Mouse (Mus musculus) limb, embryonic 12.5 days (tissue): ENCODE measurements around the gene Cux2. TPM values are rescaled to one million over a fixed set of nuclear protein-coding genes. Genes with fewer than 3 reads are reported as not detected.

Experiments used
- ATAC-seq: fragments of 200-750 bp; cut with Nextera tagmentation; 2 replicates; pipeline ENCODE4 v1.8.0; 2017; ENCODE audit warnings: low read depth, moderate TSS enrichment; ENCODE audit not compliant: insufficient number of reproducible peaks, insufficient read depth, low FRiP score, low TSS enrichment
- H3K27ac ChIP-seq: fragments of 300-500 bp; sonication (generic); 2 replicates; pipeline ENCODE4 v1.5.1; 2016; ENCODE audit warnings: mild to moderate bottlenecking, moderate library complexity
- H3K27me3 ChIP-seq: fragments of 300-500 bp; sonication (generic); 2 replicates; pipeline ENCODE4 v1.6.1; 2016; ENCODE audit warnings: mild to moderate bottlenecking, moderate library complexity
- H3K36me3 ChIP-seq: fragments of 300-500 bp; sonication (generic); 2 replicates; pipeline ENCODE4 v1.6.1; 2016; ENCODE audit warnings: mild to moderate bottlenecking, moderate library complexity
- H3K4me1 ChIP-seq: fragments of 300-500 bp; sonication (generic); replicated peaks from 2 replicates; pipeline ENCODE4 v1.6.1; 2016
- H3K4me2 ChIP-seq: fragments of 300-500 bp; sonication (generic); 2 replicates; pipeline ENCODE4 v1.6.1; 2016; ENCODE audit warnings: mild to moderate bottlenecking, moderate library complexity
- H3K4me3 ChIP-seq: fragments of 300-500 bp; sonication (generic); replicated peaks from 2 replicates; pipeline ENCODE4 v1.5.1; 2016; ENCODE audit warnings: mild to moderate bottlenecking
- H3K9ac ChIP-seq: fragments of 300-500 bp; sonication (generic); replicated peaks from 2 replicates; pipeline ENCODE4 v1.6.1; 2016; ENCODE audit warnings: mild to moderate bottlenecking, moderate library complexity
- H3K9me3 ChIP-seq: fragments of 300-500 bp; sonication (generic); 2 replicates; pipeline ENCODE4 v1.6.1; 2016; ENCODE audit warnings: mild to moderate bottlenecking, moderate library complexity
- WGBS: fragments of 180-500 bp; shearing (Covaris S2); methylation state at CpG from one replicate; pipeline ENCODE4 v1.1.7; 2016; 5-methylcytosine and 5-hydroxymethylcytosine counted together
- polyA plus RNA-seq: library from polyadenylated mRNA; unstranded; fragments of >200 nt; fragmentation: Nextera tagmentation; extraction: Ambion mirVana; gene quantifications from 2 replicates; pipeline ENCODE4 v1.2.1, GENCODE M21; 2016

The Cux2 gene
- polyA plus RNA-seq, 1 experiment from 2014 or later, result 5.0 TPM

DNA sequence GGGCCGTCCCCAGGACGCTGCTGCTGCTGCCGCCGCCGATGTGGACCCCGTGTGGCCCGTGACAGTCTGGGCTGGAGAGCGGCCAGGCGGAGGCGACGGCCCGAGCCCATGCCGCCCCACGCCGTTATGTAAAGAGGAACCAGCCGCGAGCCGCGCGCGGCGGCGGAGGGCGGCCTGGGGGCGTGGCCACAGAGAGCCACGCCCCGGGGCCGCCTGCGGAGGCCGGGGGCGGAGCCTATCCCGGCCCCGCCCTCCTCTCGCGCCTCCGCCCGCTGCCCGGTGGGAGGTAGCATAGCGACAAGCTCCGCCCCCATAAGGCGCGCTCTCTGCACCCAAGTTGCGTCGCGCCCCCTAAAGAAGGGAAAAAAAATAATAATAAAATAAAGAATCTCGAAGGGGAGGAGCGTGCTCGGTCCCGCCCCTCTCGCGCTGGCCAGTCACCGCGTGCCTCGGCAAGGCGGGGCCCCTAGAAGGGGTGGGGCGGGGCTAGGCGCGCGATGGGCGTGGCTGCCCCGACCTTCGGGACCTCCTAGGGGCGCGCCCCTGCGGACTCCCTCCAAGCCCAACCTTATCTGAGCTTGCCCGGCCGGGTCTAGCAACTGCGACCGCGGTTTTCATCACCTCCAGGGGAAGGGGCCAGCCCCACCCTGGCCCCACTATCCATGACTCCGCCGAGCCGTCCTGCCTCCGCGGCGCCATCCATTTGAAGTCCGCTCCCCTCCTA, 213.0 kb downstream of the Cux2 start:
- Histone ChIP-seq H3K36me3 (no peaks in the 10 kb centered on the region), H3K27ac (peak overlapping the region; percentile 64), H3K9me3 (no peaks in the 10 kb centered on the region), H3K4me3 (peak overlapping the region; percentile 75), H3K4me2 (peak overlapping the region; percentile 95), H3K4me1 (peaks cover 57% of the 10 kb centered on the region), H3K27me3 (peaks cover 33% of the 10 kb centered on the region), H3K9ac (peak overlapping the region; percentile 73)
- WGBS, result under 1% methylated on average over 57 of the region's 77 CpGs
- peak; percentile 54 for ATAC-seq

DNA sequence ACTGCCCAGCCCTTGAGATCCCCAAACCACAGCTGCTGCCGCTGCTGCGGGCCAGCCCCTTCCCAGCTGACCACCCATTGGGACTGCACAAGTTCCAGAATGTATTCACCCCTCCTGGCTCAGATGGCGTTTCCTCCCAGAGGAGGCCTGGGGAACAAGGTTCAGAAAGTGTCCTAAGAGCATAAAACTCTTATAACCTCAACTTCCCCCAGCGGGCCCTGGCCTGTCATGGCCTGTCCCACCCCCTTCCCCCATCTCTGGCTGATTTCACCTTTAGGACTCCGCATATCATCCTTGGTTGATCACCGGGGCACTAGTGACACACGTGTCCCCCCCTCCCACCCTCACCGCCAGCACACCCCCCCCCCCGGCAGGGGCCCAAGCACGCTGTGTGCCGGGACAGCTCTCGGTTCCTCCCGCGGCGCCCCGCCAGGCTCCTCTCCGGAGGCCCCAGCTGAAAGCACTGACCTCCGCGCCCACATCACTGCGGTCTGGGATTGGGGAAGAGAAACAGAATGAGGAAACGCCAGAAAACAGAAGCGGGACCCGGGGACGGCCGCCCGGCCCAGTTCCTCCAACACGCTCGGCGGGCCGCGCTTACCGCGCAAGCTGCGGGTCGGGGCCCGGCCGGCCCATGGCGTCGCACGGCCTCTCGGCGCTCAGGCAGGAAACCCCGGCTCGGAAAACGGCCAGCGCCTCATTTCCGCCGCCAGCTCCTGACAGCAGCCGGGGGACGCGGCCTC, 213.8 kb downstream of the Cux2 start:
- ATAC-seq, result no peak
- Histone ChIP-seq H3K9me3 (no peaks in the 10 kb centered on the region), H3K27ac (peak overlapping the region; percentile 64), H3K4me2 (peak overlapping the region; percentile 95), H3K36me3 (no peaks in the 10 kb centered on the region), H3K9ac (peak overlapping the region; percentile 73), H3K4me1 (peaks cover 57% of the 10 kb centered on the region), H3K4me3 (peak overlapping the region; percentile 75), H3K27me3 (peaks cover 30% of the 10 kb centered on the region)
- under 1% methylated on average over 51 of the region's 51 CpGs for WGBS

DNA sequence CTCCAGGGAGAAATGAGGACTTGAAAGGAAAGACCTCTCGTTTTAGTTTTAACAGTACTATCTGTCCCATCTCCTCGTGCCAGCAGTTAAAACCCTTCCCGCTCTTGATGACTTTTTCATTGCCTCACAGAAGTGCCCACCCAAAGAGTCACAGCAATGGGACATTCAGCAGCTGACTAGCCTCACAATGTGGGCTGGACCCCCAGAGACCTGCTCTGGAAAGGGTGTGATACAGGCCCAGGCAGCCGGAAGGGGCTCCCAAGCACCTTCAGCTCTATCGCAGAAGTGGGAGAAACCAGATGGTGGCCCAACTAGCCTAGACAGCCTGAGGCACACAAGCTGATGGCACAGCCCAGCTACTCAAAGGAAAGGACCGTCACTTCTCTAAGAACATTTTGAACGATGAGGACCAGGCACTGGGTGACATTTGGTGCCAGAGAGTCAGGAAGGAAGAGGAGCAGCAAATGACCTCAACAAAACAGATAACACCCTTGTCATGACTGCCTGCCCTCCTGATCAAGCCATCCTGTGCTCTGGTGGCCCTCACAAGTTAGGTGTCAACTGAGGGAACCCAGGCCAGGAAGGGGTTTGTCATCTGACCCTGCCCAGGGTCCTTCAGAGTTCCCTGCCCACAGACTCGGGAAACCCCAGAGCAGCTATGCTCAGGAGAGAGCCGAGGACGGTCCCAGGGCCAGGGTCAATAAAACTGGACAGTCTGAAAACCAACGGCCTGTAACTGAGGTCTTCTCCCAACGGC, 214.7 kb downstream of the Cux2 start:
- Histone ChIP-seq H3K4me2 (peak overlapping the region; percentile 95), H3K27ac (no peak overlapping the region), H3K4me3 (peak overlapping the region; percentile 75), H3K9me3 (no peaks in the 10 kb centered on the region), H3K36me3 (no peaks in the 10 kb centered on the region), H3K9ac (peak overlapping the region; percentile 73; the same call in 1 of the 2 replicates), H3K4me1 (peaks cover 57% of the 10 kb centered on the region), H3K27me3 (peaks cover 38% of the 10 kb centered on the region)
- WGBS, result 17% methylated on average over 12 of the region's 12 CpGs
- ATAC-seq, result no peak

DNA sequence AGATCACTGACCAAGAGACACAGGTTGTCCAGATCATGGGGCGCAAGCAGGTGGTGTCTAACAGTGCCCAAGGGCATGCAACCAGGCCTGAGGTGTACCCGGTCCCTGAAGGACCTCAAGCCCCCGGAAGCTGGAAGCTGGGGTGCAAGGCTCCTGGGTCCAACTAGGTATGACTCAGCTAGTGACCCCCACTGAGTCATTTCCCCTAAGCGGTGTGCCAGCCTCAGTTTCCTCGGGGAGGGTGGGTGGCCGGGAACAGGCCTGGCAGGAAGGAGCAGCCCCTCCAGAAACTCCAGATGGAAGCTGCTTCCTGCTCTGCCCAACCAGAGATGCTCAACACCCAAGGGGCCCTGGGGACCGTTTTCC, 215.7 kb downstream of the Cux2 start:
- WGBS, result 63% methylated on average over 7 of the region's 7 CpGs
- 0 out of 2 replicates have a peak overlapping the region, but pooled peaks have one; percentile 2 for H3K4me3 ChIP-seq
- no peak overlapping the region for H3K27ac ChIP-seq
- H3K36me3 ChIP-seq, result no peaks in the 10 kb centered on the region
- H3K9me3 ChIP-seq, result no peaks in the 10 kb centered on the region
- peaks cover 61% of the 10 kb centered on the region for H3K4me1 ChIP-seq
- H3K27me3 ChIP-seq, result peaks cover 43% of the 10 kb centered on the region
- peak overlapping the region; percentile 95; the same call in 1 of the 2 replicates for H3K4me2 ChIP-seq
- ATAC-seq, result no peak
- peak overlapping the region; percentile 34; the same call in 1 of the 2 replicates for H3K9ac ChIP-seq

DNA sequence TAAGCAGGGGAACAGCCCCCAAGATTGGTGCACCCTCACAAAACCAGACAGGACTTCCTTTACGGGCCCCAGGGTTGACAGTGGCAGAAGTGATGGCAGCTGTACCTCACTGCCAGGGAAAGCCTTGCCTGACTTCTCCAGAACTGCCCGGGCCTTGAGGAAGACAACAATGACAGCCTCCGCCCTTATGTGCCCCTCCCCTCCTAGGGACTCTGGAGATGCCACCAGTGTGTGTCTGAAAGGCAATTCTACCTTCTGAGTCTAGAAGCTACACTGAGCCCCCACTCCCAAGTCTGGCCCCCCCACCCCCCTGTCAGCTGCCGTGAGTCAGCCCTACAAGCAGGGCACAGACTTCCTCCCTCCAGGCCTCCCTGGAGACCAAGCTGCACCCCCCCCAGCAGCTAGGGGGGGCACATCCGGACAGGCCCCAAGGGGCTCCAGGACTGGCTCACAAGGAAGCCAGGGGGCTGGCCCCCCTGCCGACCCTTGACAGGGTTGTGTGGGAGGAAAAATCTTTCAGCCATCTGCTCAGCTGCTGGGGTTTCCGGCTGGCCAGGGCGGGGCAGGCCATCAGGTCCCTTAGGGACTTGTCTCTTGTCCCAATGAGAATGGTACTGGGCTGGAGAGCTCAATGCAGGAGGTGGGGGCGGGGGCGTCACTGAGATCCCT, 216.2 kb downstream of the Cux2 start:
- WGBS, result 33% methylated on average over 10 of the region's 10 CpGs
- H3K4me3 ChIP-seq, result no peak overlapping the region
- H3K36me3 ChIP-seq, result no peaks in the 10 kb centered on the region
- H3K9me3 ChIP-seq, result no peaks in the 10 kb centered on the region
- H3K27ac ChIP-seq, result 0 out of 2 replicates have a peak overlapping the region, but pooled peaks have one; percentile 29
- no peak for ATAC-seq
- H3K9ac ChIP-seq, result peak overlapping the region; percentile 34; the same call in 1 of the 2 replicates
- peaks cover 62% of the 10 kb centered on the region for H3K4me1 ChIP-seq
- H3K4me2 ChIP-seq, result peak overlapping the region; percentile 95
- H3K27me3 ChIP-seq, result peaks cover 43% of the 10 kb centered on the region

DNA sequence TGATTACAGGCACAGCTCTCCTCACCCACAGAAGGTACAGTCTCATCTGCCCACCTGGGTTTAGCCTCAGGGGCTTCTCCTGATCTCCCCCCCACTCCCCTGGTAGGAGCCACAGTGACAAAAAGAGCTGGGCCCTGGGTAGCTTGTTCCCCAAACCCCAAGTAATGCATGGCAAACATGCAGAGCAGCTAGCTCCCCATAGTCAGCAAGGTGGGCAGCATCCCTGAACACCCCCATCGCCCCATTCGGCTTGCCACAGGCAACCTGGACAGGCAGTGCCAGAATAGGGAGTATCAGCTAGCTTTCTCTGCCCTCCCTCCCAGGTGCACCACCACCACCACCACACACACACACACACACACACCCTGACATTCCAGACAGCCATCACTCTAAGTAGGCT, 216.7 kb downstream of the Cux2 start:
- Histone ChIP-seq H3K9ac (no peak overlapping the region), H3K27me3 (peaks cover 43% of the 10 kb centered on the region), H3K27ac (0 out of 2 replicates have a peak overlapping the region, but pooled peaks have one; percentile 29), H3K36me3 (peaks cover 4% of the 10 kb centered on the region), H3K4me1 (peaks cover 62% of the 10 kb centered on the region), H3K4me2 (peak overlapping the region; percentile 95; the same call in 1 of the 2 replicates), H3K9me3 (no peaks in the 10 kb centered on the region), H3K4me3 (no peak overlapping the region)
- ATAC-seq, result no peak
- 82% methylated on average over 2 of the region's 2 CpGs for WGBS

DNA sequence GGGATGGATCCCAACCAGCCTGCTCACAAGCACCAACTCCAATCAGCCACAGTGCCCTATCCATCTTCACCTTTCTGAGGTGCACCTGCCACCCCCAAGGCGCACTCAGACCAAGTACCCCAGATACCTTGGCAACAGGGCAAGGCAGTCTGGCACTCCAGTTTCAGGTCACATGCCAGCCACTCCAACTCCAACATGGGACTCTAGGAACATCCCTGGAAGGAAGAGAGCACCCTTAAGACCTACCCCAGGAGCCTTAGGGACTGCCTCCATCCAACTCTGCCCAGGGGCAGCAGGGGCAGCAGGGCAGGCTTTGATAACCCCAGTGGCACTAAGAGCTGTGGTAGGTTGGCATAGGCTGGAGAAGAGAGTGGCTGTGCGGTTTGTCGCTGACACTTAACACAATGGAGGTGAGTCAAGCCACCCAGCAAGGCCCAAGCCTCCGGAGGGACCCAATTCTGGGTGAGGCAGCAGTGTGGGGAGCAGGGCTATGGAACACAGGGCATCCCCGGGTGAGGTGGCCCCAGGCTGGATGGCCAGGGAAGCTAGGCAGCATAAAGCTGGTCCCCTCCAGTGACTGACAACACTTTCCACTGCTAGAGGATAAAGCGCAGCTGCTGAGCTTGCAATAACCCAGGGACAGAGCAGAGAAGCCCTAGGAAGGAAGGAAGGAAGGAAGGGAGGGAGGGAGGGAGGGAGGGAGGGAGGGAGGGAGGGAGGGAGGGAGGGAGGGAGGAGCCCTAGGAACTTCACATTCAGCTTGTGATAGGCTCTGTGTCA, 217.3 kb downstream of the Cux2 start:
- 88% methylated on average over 6 of the region's 6 CpGs for WGBS

DNA sequence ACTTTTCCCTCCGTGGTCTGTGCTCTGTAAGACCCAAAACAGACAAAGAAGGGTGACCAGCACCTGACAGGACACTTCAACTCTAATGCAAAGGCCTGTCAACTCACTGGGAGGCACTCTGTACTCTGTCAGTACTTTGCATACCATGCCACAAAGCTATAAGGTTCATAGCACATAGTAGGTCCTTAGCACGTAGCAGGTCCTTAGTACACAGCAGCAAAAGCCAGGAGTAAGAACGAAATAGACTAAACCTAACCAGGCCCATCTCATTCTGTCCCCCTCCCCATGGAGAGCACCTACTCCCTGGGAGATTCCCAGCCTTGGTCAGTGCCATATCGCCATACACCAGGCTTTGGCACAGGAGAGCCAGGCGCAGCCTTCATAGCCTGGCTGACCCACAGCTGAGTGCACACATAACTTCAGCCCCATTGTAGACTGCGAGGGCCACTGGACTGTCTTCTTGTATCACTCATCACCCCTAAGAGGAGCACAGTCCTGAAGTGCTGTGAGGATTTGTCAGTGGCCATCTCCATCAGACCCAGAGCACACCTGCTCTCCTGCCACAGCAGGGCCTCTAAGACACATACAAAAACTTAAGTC, 218.8 kb downstream of the Cux2 start:
- Histone ChIP-seq H3K4me2 (no peak overlapping the region), H3K27ac (no peak overlapping the region), H3K4me3 (no peak overlapping the region), H3K4me1 (peaks cover 52% of the 10 kb centered on the region), H3K36me3 (peaks cover 19% of the 10 kb centered on the region), H3K9me3 (no peaks in the 10 kb centered on the region), H3K9ac (no peak overlapping the region), H3K27me3 (peaks cover 38% of the 10 kb centered on the region)
- WGBS, result 91% methylated on average over 6 of the region's 6 CpGs
- ATAC-seq, result no peak

More for the DNA sequence above, 217.3 kb downstream of the Cux2 start:
- Histone ChIP-seq H3K27ac (no peak overlapping the region), H3K4me1 (peaks cover 57% of the 10 kb centered on the region), H3K9ac (no peak overlapping the region), H3K9me3 (no peaks in the 10 kb centered on the region), H3K4me2 (no peak overlapping the region), H3K4me3 (no peak overlapping the region), H3K36me3 (peaks cover 10% of the 10 kb centered on the region), H3K27me3 (peaks cover 43% of the 10 kb centered on the region)
- ATAC-seq, result no peak

DNA sequence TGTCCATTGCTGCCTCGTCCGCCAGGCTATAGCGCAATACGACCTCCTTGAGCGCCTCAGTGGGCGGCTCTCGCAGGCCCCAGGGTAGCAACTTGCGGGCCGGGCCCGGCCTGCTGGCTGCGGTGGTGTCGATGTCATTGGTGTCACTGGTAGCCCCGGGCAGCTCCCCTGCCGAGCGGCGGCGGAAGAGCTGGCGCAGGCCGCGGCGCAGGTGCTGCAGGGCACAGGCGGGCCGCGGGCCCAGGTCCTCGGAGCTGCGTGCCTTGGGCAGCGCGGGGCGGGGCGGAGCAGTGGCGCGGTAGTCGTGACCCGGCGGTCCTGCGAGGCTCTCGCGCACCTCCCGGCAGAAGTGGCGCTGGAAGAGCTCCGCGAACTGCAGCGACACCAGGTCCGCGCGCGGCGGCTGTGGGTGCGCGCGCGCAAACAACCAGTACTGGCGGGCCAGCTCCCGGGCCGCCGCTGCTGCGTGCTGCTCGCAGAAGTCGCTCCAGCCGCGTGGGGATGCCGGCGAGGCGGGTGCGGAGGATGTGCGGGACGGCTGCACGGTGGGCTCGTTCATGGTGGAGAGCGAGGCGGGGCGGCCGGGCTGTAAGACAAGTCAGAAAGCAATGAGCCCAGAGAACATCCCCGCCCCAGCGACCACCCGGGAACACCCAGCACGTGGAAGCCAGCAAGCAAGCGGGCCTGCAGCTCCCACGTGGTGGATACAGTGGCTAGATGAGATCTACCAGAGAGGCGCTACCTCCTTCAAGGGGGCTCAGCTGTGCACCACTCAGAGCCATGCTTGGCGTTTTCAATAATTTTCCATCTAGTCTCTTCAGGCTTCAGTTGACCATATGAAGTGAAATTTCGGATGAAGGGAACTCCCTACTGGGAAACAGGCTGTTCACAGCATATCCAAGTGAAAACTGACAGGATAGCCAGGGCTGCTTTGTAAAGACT, 221.1 kb downstream of the Cux2 start:
- 5% methylated on average over 82 of the region's 82 CpGs for WGBS
- Histone ChIP-seq H3K4me2 (peak overlapping the region; percentile 94), H3K4me1 (peaks cover 37% of the 10 kb centered on the region), H3K4me3 (peak overlapping the region; percentile 48), H3K27ac (no peak overlapping the region), H3K27me3 (peaks cover 38% of the 10 kb centered on the region), H3K36me3 (peaks cover 39% of the 10 kb centered on the region), H3K9ac (peak overlapping the region; percentile 60), H3K9me3 (no peaks in the 10 kb centered on the region)
- no peak for ATAC-seq
